Mouse (Mus musculus): ENCODE measurements around the gene Pou2af1.

- TF ChIP-seq CTCF (IDR thresholded peaks at IDR 0.05; ENCODE audit: low read depth, low read length) (no peak), GATA1 (IDR thresholded peaks at IDR 0.05; ENCODE audit: borderline replicate concordance, low read length) (no peak)
These were observed 27.6 kb upstream of the Pou2af1 start for GRCm38 (mm10) chr9:51185871-51186270.

All from G1E (cell line).